Mouse (Mus musculus) forebrain, embryonic 11.5 days (tissue): ENCODE data around the gene Gm20765. TPM values are rescaled to one million over a fixed set of nuclear protein-coding genes. Genes with fewer than 3 reads are reported as not detected.

ENCODE experiments used
- ATAC-seq: fragments of 200-750 bp; cut with Nextera tagmentation; replicated peaks from 2 replicates; pipeline ENCODE4 v1.8.0; 2017; ENCODE audit warnings: moderate TSS enrichment; ENCODE audit not compliant: low FRiP score
- DNase-seq: peaks from one replicate; pipeline ENCODE4 v3.0.0-alpha.2; 2017; ENCODE audit warnings: low spot score
- H3K27ac ChIP-seq: fragments of 300-500 bp; sonication (generic); 2 replicates; pipeline ENCODE4 v1.5.1; 2014; ENCODE audit warnings: low read depth, low read length
- H3K27me3 ChIP-seq: fragments of 300-500 bp; sonication (generic); 2 replicates; pipeline ENCODE4 v1.6.1; 2014; ENCODE audit warnings: mild to moderate bottlenecking, low read length, mixed read lengths; ENCODE audit not compliant: control insufficient read depth, insufficient read depth
- H3K36me3 ChIP-seq: fragments of 300-500 bp; sonication (generic); 2 replicates; pipeline ENCODE4 v1.6.1; 2014; ENCODE audit warnings: mild to moderate bottlenecking, low read length, moderate library complexity, mixed read lengths; ENCODE audit not compliant: control insufficient read depth, insufficient read depth
- H3K4me1 ChIP-seq: fragments of 300-500 bp; sonication (generic); replicated peaks from 2 replicates; pipeline ENCODE4 v1.6.1; 2014; ENCODE audit warnings: low read length, mixed read lengths; ENCODE audit not compliant: control insufficient read depth, insufficient read depth
- H3K4me2 ChIP-seq: fragments of 300-500 bp; sonication (generic); 2 replicates; pipeline ENCODE4 v1.6.1; 2014; ENCODE audit warnings: low read depth, mild to moderate bottlenecking, low read length, moderate library complexity, mixed read lengths; ENCODE audit not compliant: severe bottlenecking
- H3K4me3 ChIP-seq: fragments of 300-500 bp; sonication (generic); 2 replicates; pipeline ENCODE4 v1.5.1; 2014; ENCODE audit warnings: low read depth, low read length
- H3K9ac ChIP-seq: fragments of 300-500 bp; sonication (generic); 2 replicates; pipeline ENCODE4 v1.6.1; 2014; ENCODE audit warnings: low read length
- H3K9me3 ChIP-seq: fragments of 300-500 bp; sonication (generic); 2 replicates; pipeline ENCODE4 v1.6.1; 2016; ENCODE audit warnings: low read length, mixed read lengths; ENCODE audit not compliant: control insufficient read depth
- WGBS: fragments of 180-500 bp; shearing (Covaris S2); extraction: QIAGEN DNeasy Blood & Tissue Kit; methylation state at CpG from one replicate; pipeline ENCODE4 v1.1.7; 2014; 5-methylcytosine and 5-hydroxymethylcytosine counted together
- polyA plus RNA-seq: library from polyadenylated mRNA; unstranded; fragments of >200 nt; fragmentation: Nextera tagmentation; extraction: Ambion mirVana; gene quantifications from 2 replicates; pipeline ENCODE4 v1.2.1, GENCODE M21; 2014

Gene Gm20765
- polyA plus RNA-seq, 1 experiment from 2014 or later = not detected

- DNase-seq (no peak), ATAC-seq (no peak)
- Histone ChIP-seq H3K9ac (no peak overlapping the region), H3K4me1 (no peaks in the 10 kb centered on the region), H3K4me3 (no peak overlapping the region), H3K27me3 (no peaks in the 10 kb centered on the region), H3K9me3 (no peaks in the 10 kb centered on the region), H3K4me2 (no peak overlapping the region), H3K27ac (no peak overlapping the region), H3K36me3 (no peaks in the 10 kb centered on the region)
- 80% methylated on average over 3 of the region's 3 CpGs for WGBS
These were observed 25.1 kb downstream of the Gm20765 start for GRCm38 (mm10) chr10:104210268-104210990.

GRCm38 (mm10) chr10:104214527-104214926 lies 29.2 kb downstream of the Gm20765 start:
- H3K9ac ChIP-seq = no peak overlapping the region
- H3K27me3 ChIP-seq = no peaks in the 10 kb centered on the region
- no peaks in the 10 kb centered on the region for H3K4me1 ChIP-seq
- no peaks in the 10 kb centered on the region for H3K36me3 ChIP-seq
- ATAC-seq (no peak), DNase-seq (no peak)
- 85% methylated on average over 5 of the region's 5 CpGs for WGBS
- H3K27ac ChIP-seq = no peak overlapping the region
- H3K4me3 ChIP-seq = no peak overlapping the region
- no peak overlapping the region for H3K4me2 ChIP-seq
- H3K9me3 ChIP-seq = no peaks in the 10 kb centered on the region

GRCm38 (mm10) chr10:104220303-104221021 lies 35.1 kb downstream of the Gm20765 start:
- ATAC-seq (no peak), DNase-seq (no peak)
- WGBS = 93% methylated on average over 6 of the region's 6 CpGs
- Histone ChIP-seq H3K9me3 (no peaks in the 10 kb centered on the region), H3K27ac (no peak overlapping the region), H3K4me3 (no peak overlapping the region), H3K27me3 (no peaks in the 10 kb centered on the region), H3K9ac (no peak overlapping the region), H3K4me2 (no peak overlapping the region), H3K36me3 (no peaks in the 10 kb centered on the region), H3K4me1 (no peaks in the 10 kb centered on the region)

Other genes starting within 250 kb of the Gm20765 start
- not detected in 2 replicates for gene Gm21293, start 42.5 kb upstream of the Gm20765 start, polyA plus RNA-seq
- gene Gm6763, start 34.0 kb upstream of the Gm20765 start, polyA plus RNA-seq = not detected in 2 replicates
- gene Gm8764, start 25.5 kb upstream of the Gm20765 start, polyA plus RNA-seq = not detected in 2 replicates
- gene Gm21304, start 17.0 kb upstream of the Gm20765 start, polyA plus RNA-seq = not detected in 2 replicates
- gene Gm21312, start 8.5 kb upstream of the Gm20765 start, polyA plus RNA-seq = not detected in 2 replicates
- gene Gm4340, start 8.5 kb downstream of the Gm20765 start, polyA plus RNA-seq = not detected in 2 replicates